Mouse (Mus musculus): ENCODE measurements around the gene Asphd2.

Gene Asphd2

GRCm38 (mm10) chr5:112391676-112392323, 2.9 kb downstream of the Asphd2 start:
- no peak for DNase-seq (ENCODE audit: extremely low read depth, low read depth, low spot score)

- DNase-seq (ENCODE audit: extremely low read depth, low read depth, low spot score) = no peak
Measured at GRCm38 (mm10) chr5:112391002-112391401, 3.7 kb downstream of the Asphd2 start.

DNA sequence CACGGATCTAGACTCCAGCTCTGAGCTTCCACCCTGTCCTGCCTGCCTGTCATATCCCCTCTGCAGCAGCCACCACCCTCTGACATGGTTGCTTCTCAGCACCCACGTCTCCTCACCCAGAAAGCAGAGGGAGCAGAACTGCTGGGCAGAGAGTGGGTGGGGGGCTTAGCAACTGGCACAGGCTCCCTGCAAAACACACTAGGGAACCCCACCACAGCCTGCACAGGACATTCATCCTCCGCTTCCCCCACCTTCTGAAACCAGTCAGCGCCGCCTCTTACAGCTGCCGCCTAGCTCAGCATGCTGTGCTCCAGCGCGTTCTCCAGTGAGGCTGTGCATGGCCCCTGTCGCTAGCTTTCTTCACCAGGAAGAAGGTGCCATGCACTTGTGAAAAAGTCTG, 5.3 kb downstream of the Asphd2 start:
- no peak for DNase-seq (ENCODE audit: extremely low read depth, low read depth, low spot score)

DNA sequence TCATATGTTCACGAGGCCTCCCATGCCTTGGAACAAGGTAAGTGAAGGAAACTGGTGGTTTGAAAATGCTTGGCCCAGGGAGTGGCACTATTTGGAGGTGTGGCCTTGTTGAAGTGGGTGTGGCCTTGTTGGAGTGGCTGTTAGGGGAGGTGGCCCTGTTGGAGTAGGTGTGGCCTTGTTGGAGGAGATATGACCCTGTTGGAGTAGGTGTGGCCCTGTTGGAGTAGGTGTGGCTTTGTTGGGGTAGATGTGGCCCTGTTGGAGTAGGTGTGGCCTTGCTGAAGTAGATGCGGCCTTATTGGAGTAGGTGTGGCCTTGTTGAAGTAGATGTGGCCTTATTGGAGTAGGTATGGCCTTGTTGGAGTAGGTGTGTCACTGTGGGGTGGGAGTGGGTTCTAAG, 8.7 kb downstream of the Asphd2 start:
- no peak for DNase-seq (ENCODE audit: extremely low read depth, low read depth, low spot score)

- no peak for DNase-seq (ENCODE audit: extremely low read depth, low read depth, low spot score)
Measured at GRCm38 (mm10) chr5:112384805-112385472, 9.7 kb downstream of the Asphd2 start.

- DNase-seq (ENCODE audit: extremely low read depth, low read depth, low spot score) = peak; percentile 81
Measured at GRCm38 (mm10) chr5:112382641-112383330, 11.9 kb downstream of the Asphd2 start.

DNA sequence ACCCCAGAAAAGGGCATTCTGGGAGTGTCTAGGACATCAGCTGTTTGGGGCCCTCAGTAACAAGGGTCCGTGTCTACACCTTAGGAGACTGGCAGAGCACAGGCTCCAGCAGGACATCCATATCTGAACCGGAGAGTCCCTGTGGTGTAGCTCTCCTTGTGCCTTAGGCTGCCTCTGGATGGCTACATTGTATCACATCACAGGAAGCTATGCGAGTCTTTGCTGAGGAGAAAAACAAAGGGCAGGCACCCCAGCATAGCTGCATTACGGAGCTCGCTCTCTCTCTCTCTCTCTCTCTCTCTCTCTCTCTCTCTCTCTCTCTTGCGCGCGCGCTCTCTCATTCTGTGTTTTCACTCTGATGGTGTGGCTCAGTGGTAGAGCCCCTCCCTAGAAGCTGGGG, 12.6 kb downstream of the Asphd2 start:
- no peak for DNase-seq (ENCODE audit: extremely low read depth, low read depth, low spot score)

- DNase-seq (ENCODE audit: extremely low read depth, low read depth, low spot score) = no peak
Measured at GRCm38 (mm10) chr5:112381154-112381553, 13.5 kb downstream of the Asphd2 start.

GRCm38 (mm10) chr5:112378716-112379115, 15.9 kb downstream of the Asphd2 start:
- DNase-seq (ENCODE audit: extremely low read depth, low read depth, low spot score) = peak; percentile 75

- DNase-seq (ENCODE audit: extremely low read depth, low read depth, low spot score) = no peak
Measured at GRCm38 (mm10) chr5:112377380-112377779, 17.3 kb downstream of the Asphd2 start.

DNA sequence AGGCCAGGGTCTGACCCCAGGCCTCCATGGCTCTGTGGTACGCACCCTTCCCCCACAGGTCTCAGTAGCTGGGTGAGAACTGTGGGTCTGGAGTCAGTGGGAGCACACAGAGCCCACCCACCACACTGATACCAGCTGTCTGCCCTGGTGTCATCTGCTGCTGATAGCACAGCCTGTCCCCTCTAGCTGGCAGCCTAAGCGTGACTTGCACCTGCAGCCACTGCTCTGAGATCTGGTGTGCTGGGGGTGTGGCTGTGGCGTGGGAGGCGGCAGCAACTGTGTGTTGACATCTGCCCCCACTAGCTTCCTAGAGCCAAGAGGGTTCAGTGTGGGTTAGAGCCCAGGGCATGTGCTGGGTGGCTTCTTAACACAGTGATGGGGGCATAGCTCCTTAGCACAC, 18.6 kb downstream of the Asphd2 start:
- no peak for DNase-seq (ENCODE audit: extremely low read depth, low read depth, low spot score)

DNA sequence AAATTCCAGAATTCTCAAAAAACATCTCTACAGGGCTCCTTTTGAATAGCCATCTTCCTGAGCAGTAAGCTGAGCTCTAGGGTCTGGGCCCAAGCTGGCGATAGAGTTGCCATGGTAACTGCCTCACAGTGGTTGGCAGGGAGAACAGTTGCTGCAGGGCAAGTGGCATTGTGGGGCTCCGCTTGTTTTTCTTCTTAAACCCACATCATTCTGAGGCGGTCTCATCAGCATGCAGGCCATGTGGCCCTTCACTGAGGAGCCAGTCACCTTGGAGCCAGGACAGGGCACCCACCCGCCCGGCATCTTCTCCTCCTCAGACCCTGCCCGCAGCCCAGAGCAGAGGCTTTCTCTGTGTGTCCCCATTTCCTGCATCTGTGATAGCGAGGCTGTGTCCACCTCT, 22.7 kb downstream of the Asphd2 start:
- DNase-seq (ENCODE audit: extremely low read depth, low read depth, low spot score) = no peak

DNA sequence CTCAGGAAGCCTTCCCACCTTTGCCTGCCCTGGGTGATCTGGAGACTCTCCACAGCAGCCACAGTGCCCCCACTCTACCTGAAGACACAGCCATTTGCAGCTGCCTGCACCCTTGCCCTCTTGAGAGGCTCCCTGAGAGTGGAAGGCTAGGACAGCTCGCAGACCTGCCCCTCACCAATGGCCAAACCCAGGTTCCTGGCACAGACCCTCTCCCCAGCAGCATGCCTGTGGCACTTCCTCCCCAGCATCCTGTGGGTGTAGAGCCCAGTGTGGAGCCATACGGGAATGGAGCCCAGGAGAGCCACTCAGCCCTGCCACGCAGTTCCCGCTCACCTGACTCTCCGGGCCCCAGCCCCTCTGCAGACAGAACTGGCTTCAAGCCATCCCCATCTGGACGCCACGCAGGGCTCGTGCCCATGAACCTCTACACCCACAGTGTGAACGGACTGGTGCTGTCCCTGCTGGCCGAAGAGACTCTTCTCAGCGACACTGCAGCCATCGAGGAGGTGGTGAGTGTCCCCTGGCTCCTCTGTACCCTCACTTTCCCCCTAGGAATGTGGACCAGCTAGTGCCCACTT, 24.3 kb downstream of the Asphd2 start:
- DNase-seq (ENCODE audit: extremely low read depth, low read depth, low spot score) = no peak

- DNase-seq (ENCODE audit: extremely low read depth, low read depth, low spot score) = no peak
Measured at GRCm38 (mm10) chr5:112369326-112369725, 25.3 kb downstream of the Asphd2 start.

DNA sequence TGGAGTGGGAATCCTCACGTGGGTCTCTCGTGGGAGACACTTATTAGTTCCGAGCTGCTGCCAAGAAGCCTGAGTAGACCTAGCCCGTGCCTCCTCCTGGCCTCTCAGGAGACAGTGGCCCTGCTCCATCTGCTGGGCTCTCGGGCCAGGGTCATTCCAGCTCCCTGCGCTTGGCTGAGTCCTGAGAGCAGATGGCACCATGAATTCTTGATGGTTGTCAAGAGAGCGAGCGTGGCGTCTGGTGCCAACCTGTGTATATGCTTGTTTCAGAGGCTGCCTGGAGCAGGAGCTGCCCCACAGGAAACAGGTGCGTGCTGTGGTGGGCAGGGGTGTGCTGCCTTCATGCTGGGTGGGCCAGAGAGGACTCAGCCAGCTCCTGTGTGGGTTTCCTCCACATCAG, 26.0 kb downstream of the Asphd2 start:
- DNase-seq (ENCODE audit: extremely low read depth, low read depth, low spot score) = no peak

- no peak for DNase-seq (ENCODE audit: extremely low read depth, low read depth, low spot score)
Measured at GRCm38 (mm10) chr5:112367929-112368328, 26.7 kb downstream of the Asphd2 start.

- DNase-seq (ENCODE audit: extremely low read depth, low read depth, low spot score) = no peak
Measured at GRCm38 (mm10) chr5:112367338-112367737, 27.3 kb downstream of the Asphd2 start.

GRCm38 (mm10) chr5:112366879-112367278, 27.8 kb downstream of the Asphd2 start:
- DNase-seq (ENCODE audit: extremely low read depth, low read depth, low spot score) = no peak

GRCm38 (mm10) chr5:112364184-112364797, 30.4 kb downstream of the Asphd2 start:
- no peak for DNase-seq (ENCODE audit: extremely low read depth, low read depth, low spot score)

GRCm38 (mm10) chr5:112360077-112360476, 34.6 kb downstream of the Asphd2 start:
- DNase-seq (ENCODE audit: extremely low read depth, low read depth, low spot score) = no peak

DNA sequence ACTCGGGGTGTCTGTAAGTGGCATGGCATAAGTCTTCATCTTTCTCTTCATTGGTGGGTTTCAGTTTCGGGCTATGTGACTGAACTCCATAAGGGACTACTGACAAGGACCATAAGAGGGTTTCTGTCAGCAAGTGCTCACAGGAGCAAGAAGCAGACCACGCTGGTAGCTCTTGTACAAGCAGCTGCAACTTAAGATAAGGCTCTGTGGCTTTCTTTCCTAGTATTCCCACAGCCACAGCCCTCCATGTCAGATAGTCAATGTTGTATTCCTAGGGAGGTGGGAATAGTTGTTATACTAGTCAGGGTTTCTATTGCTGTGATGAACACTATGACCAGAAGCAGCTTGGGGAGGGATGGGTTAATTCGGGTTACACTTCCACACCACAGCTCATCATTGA, 35.1 kb downstream of the Asphd2 start:
- DNase-seq (ENCODE audit: extremely low read depth, low read depth, low spot score) = no peak

Data from fat pad, adult 2 months (tissue).